Mouse (Mus musculus): ENCODE measurements around the gene Ceacam9. TPM values are rescaled to one million over a fixed set of nuclear protein-coding genes. Genes with fewer than 3 reads are reported as not detected.
A peak's percentile ranks its signal among the peaks of the same experiment; 100 is the strongest.

Gene Ceacam9
- polyA plus RNA-seq, 1 experiment from 2014 or later = 0.19 TPM

DNA sequence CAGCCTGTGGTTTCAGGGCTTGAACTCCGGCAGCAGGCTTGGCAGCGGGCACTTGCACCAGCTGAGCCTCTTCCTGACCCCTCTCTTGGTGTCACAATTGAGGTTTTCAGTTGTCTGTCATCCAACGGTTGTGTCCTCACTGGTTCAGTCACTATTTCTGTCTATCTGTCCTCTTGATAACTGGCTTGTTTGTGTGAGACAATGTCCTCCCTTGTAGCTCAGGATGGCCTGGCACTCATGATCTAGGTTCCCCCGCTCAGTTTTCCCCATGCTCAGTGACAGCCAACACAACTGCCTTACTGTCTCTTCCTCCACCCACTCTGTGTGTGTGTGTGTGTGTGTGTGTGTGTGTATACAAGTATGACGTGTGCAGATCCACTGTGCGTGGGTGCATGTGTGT is 25.9 kb downstream of the Ceacam9 start:
- Histone ChIP-seq H3K9me3 (no peaks in the 10 kb centered on the region), H3K27me3 (replicated peaks) (no peaks in the 10 kb centered on the region), H3K27ac (no peak overlapping the region), H3K36me3 (replicated peaks) (peaks cover 32% of the 10 kb centered on the region), H3K4me1 (no peaks in the 10 kb centered on the region), H3K9ac (no peak overlapping the region), H3K4me2 (no peak overlapping the region), H3K4me3 (no peak overlapping the region)
- 93% methylated on average over 6 of the region's 6 CpGs for WGBS
- no peak for ATAC-seq (replicated peaks)

GRCm38 (mm10) chr7:16752016-16752415 is 30.3 kb downstream of the Ceacam9 start:
- Histone ChIP-seq H3K27ac (no peak overlapping the region), H3K9me3 (no peaks in the 10 kb centered on the region), H3K4me1 (no peaks in the 10 kb centered on the region), H3K9ac (no peak overlapping the region), H3K36me3 (replicated peaks) (peaks cover 21% of the 10 kb centered on the region), H3K27me3 (replicated peaks) (no peaks in the 10 kb centered on the region), H3K4me2 (no peak overlapping the region), H3K4me3 (no peak overlapping the region)
- ATAC-seq (replicated peaks) = no peak
- 86% methylated on average over 12 of the region's 12 CpGs for WGBS

DNA sequence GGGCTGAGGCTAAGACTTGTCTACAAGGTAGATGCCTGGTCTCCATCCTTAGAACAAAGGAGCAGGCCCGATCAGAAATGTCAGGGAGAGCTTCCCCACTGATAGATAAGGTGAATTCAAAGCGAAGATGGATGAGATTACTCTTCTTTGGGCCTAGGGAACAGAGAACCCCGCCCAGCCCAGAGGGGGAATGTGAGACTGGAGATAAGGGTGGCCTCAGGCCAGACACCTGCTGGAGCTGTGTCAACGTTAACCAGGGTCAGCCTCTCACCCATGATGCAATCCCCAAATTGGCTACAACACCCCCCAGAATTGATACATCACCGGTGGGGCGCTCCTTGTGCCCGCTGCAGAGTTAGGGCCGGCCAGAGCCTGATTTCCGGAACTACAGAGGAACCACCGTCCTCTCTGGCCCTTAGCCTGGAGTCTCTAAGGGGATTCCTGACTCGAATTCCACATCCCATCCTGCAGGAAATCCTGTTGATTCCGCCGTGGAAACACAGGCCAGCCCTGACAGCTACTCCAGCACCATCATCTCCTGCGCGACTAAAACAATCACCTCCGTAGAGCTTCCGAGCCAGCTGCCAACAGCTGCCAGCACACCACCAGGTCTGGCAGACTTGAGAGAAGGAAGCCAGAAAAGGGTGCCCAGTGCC is 33.8 kb downstream of the Ceacam9 start:
- Histone ChIP-seq H3K4me1 (peaks cover 3% of the 10 kb centered on the region; the same call in 1 of the 2 replicates), H3K9me3 (no peaks in the 10 kb centered on the region), H3K27me3 (replicated peaks) (no peaks in the 10 kb centered on the region), H3K4me3 (no peak overlapping the region), H3K36me3 (replicated peaks) (no peaks in the 10 kb centered on the region), H3K4me2 (no peak overlapping the region), H3K27ac (no peak overlapping the region), H3K9ac (no peak overlapping the region)
- no peak for ATAC-seq (replicated peaks)
- 77% methylated on average over 17 of the region's 17 CpGs for WGBS

DNA sequence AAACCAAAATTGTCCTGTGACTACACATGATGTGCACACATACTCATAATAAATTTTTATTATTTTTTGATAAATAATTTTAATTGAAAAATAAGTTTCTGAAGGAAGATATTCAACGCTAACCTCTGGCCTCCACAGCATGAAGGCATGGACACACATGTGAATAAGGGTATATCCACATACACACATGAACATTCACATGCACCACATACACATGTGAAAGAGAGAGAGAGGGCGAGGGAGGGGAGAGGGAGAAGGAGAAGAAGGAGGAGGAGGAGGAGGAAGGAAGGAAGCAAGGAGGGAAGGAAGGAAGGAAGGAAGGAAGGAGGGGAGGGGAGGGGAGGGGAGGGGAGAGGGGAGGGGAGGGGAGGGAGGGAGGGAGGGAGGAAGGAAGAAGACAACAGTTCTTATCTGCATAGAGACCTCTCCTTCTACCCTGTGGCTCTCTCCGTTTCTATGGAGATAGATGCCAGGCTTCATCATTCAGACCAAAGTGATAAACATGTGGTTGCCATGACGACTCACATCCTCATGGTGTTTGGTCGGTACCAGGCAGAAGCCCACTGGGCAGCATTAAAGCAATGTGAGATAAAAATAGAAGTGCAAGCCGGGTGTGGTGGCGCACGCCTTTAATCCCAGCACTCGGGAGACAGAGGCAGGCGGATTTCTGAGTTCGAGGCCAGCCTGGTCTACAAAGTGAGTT is 37.3 kb downstream of the Ceacam9 start:
- Histone ChIP-seq H3K4me2 (no peak overlapping the region), H3K4me3 (no peak overlapping the region), H3K36me3 (replicated peaks) (no peaks in the 10 kb centered on the region), H3K27me3 (replicated peaks) (no peaks in the 10 kb centered on the region), H3K9ac (no peak overlapping the region), H3K9me3 (no peaks in the 10 kb centered on the region), H3K4me1 (peaks cover 6% of the 10 kb centered on the region; the same call in 1 of the 2 replicates), H3K27ac (no peak overlapping the region)
- peak; percentile 96 for ATAC-seq (replicated peaks)
- 35% methylated on average over 10 of the region's 11 CpGs for WGBS

DNA sequence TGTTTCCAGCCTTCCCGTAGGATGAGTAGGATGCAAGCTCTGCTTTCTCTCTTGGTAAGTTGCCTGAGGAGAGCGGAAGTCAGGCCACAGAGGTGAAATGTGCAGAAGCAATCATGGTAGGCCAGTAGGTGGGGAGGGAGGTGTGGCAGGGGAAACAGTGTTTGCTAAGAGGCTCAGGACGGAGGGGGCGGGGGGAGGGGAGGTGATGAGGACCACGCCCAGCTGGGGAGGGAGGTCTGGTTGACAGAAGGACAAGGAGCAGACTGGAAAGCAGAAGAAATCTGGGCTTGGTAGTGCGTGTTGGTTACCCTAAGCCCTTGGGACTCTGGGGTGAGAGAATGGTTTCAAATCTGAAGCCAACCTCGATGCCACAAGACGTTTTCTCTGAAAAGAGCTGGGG is 38.6 kb downstream of the Ceacam9 start:
- Histone ChIP-seq H3K9ac (no peak overlapping the region), H3K36me3 (replicated peaks) (no peaks in the 10 kb centered on the region), H3K4me1 (peaks cover 6% of the 10 kb centered on the region; the same call in 1 of the 2 replicates), H3K9me3 (no peaks in the 10 kb centered on the region), H3K27me3 (replicated peaks) (no peaks in the 10 kb centered on the region), H3K4me3 (no peak overlapping the region), H3K4me2 (no peak overlapping the region), H3K27ac (no peak overlapping the region)
- ATAC-seq (replicated peaks) = no peak
- 34% methylated on average over 8 of the region's 8 CpGs for WGBS

GRCm38 (mm10) chr7:16761005-16761481 is 39.3 kb downstream of the Ceacam9 start:
- Histone ChIP-seq H3K4me2 (no peak overlapping the region), H3K4me3 (no peak overlapping the region), H3K36me3 (replicated peaks) (no peaks in the 10 kb centered on the region), H3K4me1 (peaks cover 6% of the 10 kb centered on the region; the same call in 1 of the 2 replicates), H3K9me3 (no peaks in the 10 kb centered on the region), H3K27me3 (replicated peaks) (no peaks in the 10 kb centered on the region), H3K9ac (no peak overlapping the region), H3K27ac (no peak overlapping the region)
- 55% methylated on average over 9 of the region's 10 CpGs for WGBS
- no peak for ATAC-seq (replicated peaks)

- no peak overlapping the region for H3K27ac ChIP-seq
- H3K9me3 ChIP-seq = no peaks in the 10 kb centered on the region
- peaks cover 6% of the 10 kb centered on the region; the same call in 1 of the 2 replicates for H3K4me1 ChIP-seq
- H3K4me2 ChIP-seq = no peak overlapping the region
- H3K36me3 ChIP-seq (replicated peaks) = no peaks in the 10 kb centered on the region
- no peak overlapping the region for H3K4me3 ChIP-seq
- no peak for ATAC-seq (replicated peaks)
- 48% methylated on average over 5 of the region's 5 CpGs for WGBS
- H3K9ac ChIP-seq = no peak overlapping the region
- no peaks in the 10 kb centered on the region for H3K27me3 ChIP-seq (replicated peaks)
Observed at GRCm38 (mm10) chr7:16761630-16762029, 39.9 kb downstream of the Ceacam9 start.

- Histone ChIP-seq H3K27ac (no peak overlapping the region), H3K27me3 (replicated peaks) (no peaks in the 10 kb centered on the region), H3K4me2 (no peak overlapping the region), H3K9ac (no peak overlapping the region), H3K9me3 (no peaks in the 10 kb centered on the region), H3K4me3 (no peak overlapping the region), H3K36me3 (replicated peaks) (no peaks in the 10 kb centered on the region), H3K4me1 (peaks cover 6% of the 10 kb centered on the region; the same call in 1 of the 2 replicates)
- WGBS = 88% methylated on average over 7 of the region's 7 CpGs
- no peak for ATAC-seq (replicated peaks)
Observed at GRCm38 (mm10) chr7:16763463-16764218, 41.9 kb downstream of the Ceacam9 start.

GRCm38 (mm10) chr7:16766443-16766842 is 44.7 kb downstream of the Ceacam9 start:
- no peak overlapping the region for H3K9ac ChIP-seq

More at GRCm38 (mm10) chr7:16766443-16766842, 44.7 kb downstream of the Ceacam9 start:
- no peak for ATAC-seq (replicated peaks)
- Histone ChIP-seq H3K4me2 (no peak overlapping the region), H3K36me3 (replicated peaks) (no peaks in the 10 kb centered on the region), H3K9me3 (no peaks in the 10 kb centered on the region), H3K4me3 (no peak overlapping the region), H3K4me1 (no peaks in the 10 kb centered on the region), H3K27me3 (replicated peaks) (no peaks in the 10 kb centered on the region), H3K27ac (no peak overlapping the region)
- 8% methylated on average over 2 of the region's 2 CpGs for WGBS

Other genes with a start within 250 kb of the Ceacam9 start
- 5.8 and 7.2 TPM in 2 replicates for gene Npas1, start 244.2 kb upstream of the Ceacam9 start, polyA plus RNA-seq (2015; fragmentation: Nextera tagmentation; extraction: Ambion mirVana)
- 36.1 and 38.3 TPM in 2 replicates for gene Arhgap35, start 106.9 kb upstream of the Ceacam9 start, polyA plus RNA-seq (2015; fragmentation: Nextera tagmentation; extraction: Ambion mirVana)
- not detected in 2 replicates for gene Ceacam15, start 46.2 kb upstream of the Ceacam9 start, polyA plus RNA-seq (2015; fragmentation: Nextera tagmentation; extraction: Ambion mirVana)
- 452 and 465 TPM in 2 replicates for gene Ap2s1, start 16.5 kb downstream of the Ceacam9 start, polyA plus RNA-seq (2015; fragmentation: Nextera tagmentation; extraction: Ambion mirVana)
- 12.4 and 14.3 TPM in 2 replicates for gene Slc1a5, start 59.4 kb downstream of the Ceacam9 start, polyA plus RNA-seq (2015; fragmentation: Nextera tagmentation; extraction: Ambion mirVana)
- gene Strn4, start 94.0 kb downstream of the Ceacam9 start, polyA plus RNA-seq (2015; fragmentation: Nextera tagmentation; extraction: Ambion mirVana) = 205 and 227 TPM in 2 replicates
- gene Fkrp, start 94.8 kb downstream of the Ceacam9 start, polyA plus RNA-seq (2015; fragmentation: Nextera tagmentation; extraction: Ambion mirVana) = 51.9 and 55.1 TPM in 2 replicates
- 6.7 TPM in 2 replicates for gene Prkd2, start 121.0 kb downstream of the Ceacam9 start, polyA plus RNA-seq (2015; fragmentation: Nextera tagmentation; extraction: Ambion mirVana)
- gene Dact3, start 153.4 kb downstream of the Ceacam9 start, polyA plus RNA-seq (2015; fragmentation: Nextera tagmentation; extraction: Ambion mirVana) = 4.7 and 4.8 TPM in 2 replicates
- 9.7 and 16.6 TPM in 2 replicates for gene Gng8, start 169.9 kb downstream of the Ceacam9 start, polyA plus RNA-seq (2015; fragmentation: Nextera tagmentation; extraction: Ambion mirVana)
- 0.42 and 0.43 TPM in 2 replicates for gene Ptgir, start 184.6 kb downstream of the Ceacam9 start, polyA plus RNA-seq (2015; fragmentation: Nextera tagmentation; extraction: Ambion mirVana)
- 351 and 370 TPM in 2 replicates for gene Calm3, start 202.2 kb downstream of the Ceacam9 start, polyA plus RNA-seq (2015; fragmentation: Nextera tagmentation; extraction: Ambion mirVana)
- gene Pnmal2, start 222.8 kb downstream of the Ceacam9 start, polyA plus RNA-seq (2015; fragmentation: Nextera tagmentation; extraction: Ambion mirVana) = 198 and 205 TPM in 2 replicates
- 74.5 and 76.1 TPM in 2 replicates for gene Pnmal1, start 237.8 kb downstream of the Ceacam9 start, polyA plus RNA-seq (2015; fragmentation: Nextera tagmentation; extraction: Ambion mirVana)